Mouse (Mus musculus) midbrain, embryonic 14.5 days (tissue): ENCODE measurements around the gene Mus81. TPM values are rescaled to one million over a fixed set of nuclear protein-coding genes. Genes with fewer than 3 reads are reported as not detected.

Source experiments
- ATAC-seq: fragments of 200-750 bp; cut with Nextera tagmentation; 2 replicates; pipeline ENCODE4 v1.8.0; 2017; ENCODE audit warnings: moderate number of reproducible peaks, moderate library complexity; ENCODE audit not compliant: low FRiP score, low TSS enrichment
- DNase-seq: peaks from one replicate; pipeline ENCODE4 v3.0.0-alpha.2; 2015
- H3K27ac ChIP-seq: fragments of 300-500 bp; sonication (generic); replicated peaks from 2 replicates; pipeline ENCODE4 v1.5.1; 2014; ENCODE audit warnings: mild to moderate bottlenecking, low read depth, low read length, moderate library complexity
- H3K27me3 ChIP-seq: fragments of 300-500 bp; sonication (generic); 2 replicates; pipeline ENCODE4 v1.6.1; 2014; ENCODE audit warnings: low read length, control low read depth, mixed read lengths; ENCODE audit not compliant: control insufficient read depth, insufficient read depth
- H3K36me3 ChIP-seq: fragments of 300-500 bp; sonication (generic); 2 replicates; pipeline ENCODE4 v1.6.1; 2014; ENCODE audit warnings: low read length, control low read depth; ENCODE audit not compliant: control insufficient read depth, insufficient read depth
- H3K4me1 ChIP-seq: fragments of 300-500 bp; sonication (generic); 2 replicates; pipeline ENCODE4 v1.6.1; 2014; ENCODE audit warnings: mild to moderate bottlenecking, antibody characterized with exemption, low read length, control low read depth; ENCODE audit not compliant: control insufficient read depth, insufficient read depth
- H3K4me2 ChIP-seq: fragments of 300-500 bp; sonication (generic); 2 replicates; pipeline ENCODE4 v1.6.1; 2014; ENCODE audit warnings: mild to moderate bottlenecking, low read length, moderate library complexity
- H3K4me3 ChIP-seq: fragments of 300-500 bp; sonication (generic); replicated peaks from 2 replicates; pipeline ENCODE4 v1.5.1; 2014; ENCODE audit warnings: low read depth, low read length
- H3K9ac ChIP-seq: fragments of 300-500 bp; sonication (generic); replicated peaks from 2 replicates; pipeline ENCODE4 v1.6.1; 2014; ENCODE audit warnings: mild to moderate bottlenecking, low read length, moderate library complexity
- H3K9me3 ChIP-seq: fragments of 300-500 bp; sonication (generic); 2 replicates; pipeline ENCODE4 v1.6.1; 2016; ENCODE audit warnings: low read length, control low read depth, mixed read lengths; ENCODE audit not compliant: control insufficient read depth
- WGBS: fragments of 180-500 bp; shearing (Covaris S2); extraction: QIAGEN DNeasy Blood & Tissue Kit; methylation state at CpG from one replicate; pipeline ENCODE4 v1.1.7; 2014; 5-methylcytosine and 5-hydroxymethylcytosine counted together
- polyA plus RNA-seq: library from polyadenylated mRNA; unstranded; fragments of >200 nt; fragmentation: Nextera tagmentation; extraction: Ambion mirVana; gene quantifications from 2 replicates; pipeline ENCODE4 v1.2.1, GENCODE M21; 2014

The Mus81 gene
- polyA plus RNA-seq, 1 experiment from 2014 or later: 43.4 TPM

DNA sequence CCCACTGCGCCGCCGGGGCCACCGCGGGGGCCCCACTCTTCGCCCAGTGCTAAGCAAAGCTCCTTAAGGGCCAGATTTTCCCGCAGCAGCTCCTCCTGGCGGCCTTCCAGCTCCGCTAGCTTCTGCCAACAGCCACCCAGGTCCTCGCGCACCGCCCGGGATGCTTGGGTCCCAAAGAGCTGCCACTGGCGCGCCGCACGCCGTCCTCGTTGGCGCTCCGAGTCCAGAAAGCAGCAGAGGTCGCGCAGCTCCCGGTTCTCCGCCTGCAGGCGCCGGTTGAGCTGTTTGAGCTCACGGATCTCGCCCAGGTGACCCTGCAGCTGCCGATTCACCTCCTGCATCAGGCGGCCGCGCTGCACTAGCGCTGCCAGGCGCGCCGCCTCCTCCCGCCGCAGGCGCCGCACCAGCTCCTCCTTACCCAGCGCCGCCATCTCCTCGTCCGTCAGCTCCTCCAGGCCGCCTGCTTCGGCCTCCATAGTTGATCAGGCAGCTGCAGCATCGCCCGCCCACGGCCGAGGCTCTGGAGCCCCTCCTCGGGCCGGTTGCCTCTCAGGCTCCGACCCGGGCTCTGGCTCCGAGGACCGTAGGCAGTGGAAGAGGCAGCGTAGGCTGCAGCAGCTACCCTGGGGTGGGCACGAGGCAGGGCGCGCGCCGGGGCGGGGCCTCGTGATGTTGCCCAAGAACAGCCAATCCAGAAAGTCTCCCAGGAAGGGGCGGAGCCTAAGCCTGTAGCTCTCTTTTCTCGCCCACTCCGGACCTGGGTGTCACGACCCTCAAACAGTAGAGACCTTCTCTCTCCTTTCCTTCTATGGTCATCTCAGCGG, 31.1 kb downstream of the Mus81 start:
- Histone ChIP-seq H3K36me3 (0 out of 2 replicates have a peak, but pooled peaks cover 3% of the 10 kb centered on the region), H3K4me3 (peak overlapping the region; percentile 85), H3K9ac (peak overlapping the region; percentile 91), H3K4me1 (peaks cover 39% of the 10 kb centered on the region), H3K4me2 (peak overlapping the region; percentile 98), H3K27me3 (no peaks in the 10 kb centered on the region), H3K9me3 (no peaks in the 10 kb centered on the region), H3K27ac (peak overlapping the region; percentile 96)
- WGBS: under 1% methylated on average over 70 of the region's 70 CpGs
- DNase-seq: peak; percentile 97
- peak; percentile 93 for ATAC-seq

- Histone ChIP-seq H3K4me1 (peaks cover 38% of the 10 kb centered on the region), H3K4me2 (peak overlapping the region; percentile 98), H3K36me3 (0 out of 2 replicates have a peak, but pooled peaks cover 3% of the 10 kb centered on the region), H3K27ac (peak overlapping the region; percentile 96), H3K9ac (peak overlapping the region; percentile 91), H3K27me3 (no peaks in the 10 kb centered on the region), H3K9me3 (no peaks in the 10 kb centered on the region), H3K4me3 (peak overlapping the region; percentile 85)
- no peak for ATAC-seq
- 4% methylated on average over 26 of the region's 26 CpGs for WGBS
- DNase-seq: no peak
Observed at GRCm38 (mm10) chr19:5456241-5456921, 31.8 kb downstream of the Mus81 start.

DNA sequence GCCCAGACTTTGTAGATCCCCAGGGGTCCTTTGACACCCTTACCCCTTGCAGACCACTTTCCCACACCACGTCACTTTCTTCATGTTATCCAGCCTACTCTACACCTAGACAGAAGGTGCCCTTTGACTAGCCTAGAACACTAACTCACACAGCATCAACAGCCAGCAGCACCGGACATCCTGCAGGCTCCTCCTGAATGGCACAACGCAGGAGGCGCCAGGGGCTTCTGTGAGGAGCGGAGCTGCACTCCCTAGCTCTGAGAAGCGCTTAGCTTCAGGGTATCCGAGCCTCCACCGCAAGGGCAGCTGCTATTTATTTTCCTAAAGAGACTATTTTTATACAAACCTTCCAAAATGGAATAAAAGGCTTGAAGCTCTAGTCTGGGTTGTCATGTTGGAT, 32.6 kb downstream of the Mus81 start:
- ATAC-seq (no peak), DNase-seq (no peak)
- no peaks in the 10 kb centered on the region for H3K9me3 ChIP-seq
- H3K27me3 ChIP-seq: peaks cover 4% of the 10 kb centered on the region
- WGBS: 58% methylated on average over 8 of the region's 8 CpGs
- H3K4me1 ChIP-seq: peaks cover 33% of the 10 kb centered on the region
- peak overlapping the region; percentile 91 for H3K9ac ChIP-seq
- H3K36me3 ChIP-seq: 0 out of 2 replicates have a peak, but pooled peaks cover 3% of the 10 kb centered on the region
- H3K4me2 ChIP-seq: peak overlapping the region; percentile 98
- no peak overlapping the region for H3K27ac ChIP-seq
- H3K4me3 ChIP-seq: peak overlapping the region; percentile 85

DNA sequence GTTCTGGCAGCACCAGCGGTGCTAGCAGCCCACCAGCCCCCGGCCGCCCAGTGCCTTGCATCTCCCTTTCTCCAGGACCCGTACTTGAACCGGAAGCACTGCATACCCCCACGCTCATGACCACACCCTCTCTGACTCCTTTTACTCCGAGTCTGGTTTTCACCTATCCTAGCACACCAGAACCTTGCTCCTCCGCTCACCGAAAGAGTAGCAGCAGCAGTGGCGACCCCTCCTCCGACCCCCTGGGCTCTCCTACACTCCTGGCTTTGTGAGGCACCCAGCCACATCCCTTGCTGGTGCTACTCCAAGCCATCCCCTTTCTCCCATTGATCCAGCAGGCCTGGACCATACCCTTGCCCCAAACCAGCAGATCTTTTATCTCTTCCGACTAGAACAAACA, 33.2 kb downstream of the Mus81 start:
- H3K4me3 ChIP-seq: 0 out of 2 replicates have a peak overlapping the region, but pooled peaks have one; percentile 85
- WGBS: 83% methylated on average over 12 of the region's 12 CpGs
- peaks cover 31% of the 10 kb centered on the region for H3K4me1 ChIP-seq
- H3K27ac ChIP-seq: no peak overlapping the region
- H3K36me3 ChIP-seq: 0 out of 2 replicates have a peak, but pooled peaks cover 3% of the 10 kb centered on the region
- no peaks in the 10 kb centered on the region for H3K9me3 ChIP-seq
- peak overlapping the region; percentile 98 for H3K4me2 ChIP-seq
- peak overlapping the region; percentile 4; the same call in 1 of the 2 replicates for H3K9ac ChIP-seq
- no peak for ATAC-seq
- no peak for DNase-seq
- peaks cover 10% of the 10 kb centered on the region for H3K27me3 ChIP-seq

DNA sequence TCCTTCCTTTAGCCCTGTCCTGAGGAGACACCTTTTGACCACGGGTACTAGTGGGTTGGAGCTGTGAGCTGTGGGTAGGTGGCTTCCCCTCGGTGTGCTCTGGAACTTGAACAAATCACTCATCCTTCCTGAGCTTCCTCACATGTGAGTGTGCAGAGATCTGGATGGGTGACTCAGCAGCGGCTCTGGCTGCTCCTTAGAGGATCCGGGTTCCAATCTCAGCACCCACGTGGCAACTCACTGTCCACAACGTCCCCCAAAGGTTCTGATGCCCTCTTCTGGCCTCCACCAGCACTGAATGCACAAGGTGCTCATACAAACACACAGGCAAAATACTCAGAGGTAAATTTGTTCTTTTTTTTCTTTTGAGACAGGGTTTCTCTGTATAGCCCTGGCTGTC, 36.4 kb downstream of the Mus81 start:
- WGBS: 75% methylated on average over 6 of the region's 6 CpGs
- Histone ChIP-seq H3K4me1 (peaks cover 36% of the 10 kb centered on the region), H3K27ac (no peak overlapping the region), H3K4me3 (no peak overlapping the region), H3K4me2 (no peak overlapping the region), H3K36me3 (0 out of 2 replicates have a peak, but pooled peaks cover 3% of the 10 kb centered on the region), H3K9ac (no peak overlapping the region), H3K27me3 (peaks cover 42% of the 10 kb centered on the region), H3K9me3 (no peaks in the 10 kb centered on the region; the same call in 1 of the 2 replicates)
- ATAC-seq (no peak), DNase-seq (no peak)

- WGBS: 84% methylated on average over 3 of the region's 3 CpGs
- H3K27ac ChIP-seq: no peak overlapping the region
- H3K4me2 ChIP-seq: no peak overlapping the region
- peaks cover 16% of the 10 kb centered on the region for H3K4me1 ChIP-seq
- no peak overlapping the region for H3K4me3 ChIP-seq
- H3K27me3 ChIP-seq: peaks cover 57% of the 10 kb centered on the region
- no peaks in the 10 kb centered on the region; the same call in 1 of the 2 replicates for H3K9me3 ChIP-seq
- no peak overlapping the region for H3K9ac ChIP-seq
- ATAC-seq: no peak
- no peaks in the 10 kb centered on the region for H3K36me3 ChIP-seq
- DNase-seq: no peak
Observed at GRCm38 (mm10) chr19:5449673-5450072, 38.5 kb downstream of the Mus81 start.

DNA sequence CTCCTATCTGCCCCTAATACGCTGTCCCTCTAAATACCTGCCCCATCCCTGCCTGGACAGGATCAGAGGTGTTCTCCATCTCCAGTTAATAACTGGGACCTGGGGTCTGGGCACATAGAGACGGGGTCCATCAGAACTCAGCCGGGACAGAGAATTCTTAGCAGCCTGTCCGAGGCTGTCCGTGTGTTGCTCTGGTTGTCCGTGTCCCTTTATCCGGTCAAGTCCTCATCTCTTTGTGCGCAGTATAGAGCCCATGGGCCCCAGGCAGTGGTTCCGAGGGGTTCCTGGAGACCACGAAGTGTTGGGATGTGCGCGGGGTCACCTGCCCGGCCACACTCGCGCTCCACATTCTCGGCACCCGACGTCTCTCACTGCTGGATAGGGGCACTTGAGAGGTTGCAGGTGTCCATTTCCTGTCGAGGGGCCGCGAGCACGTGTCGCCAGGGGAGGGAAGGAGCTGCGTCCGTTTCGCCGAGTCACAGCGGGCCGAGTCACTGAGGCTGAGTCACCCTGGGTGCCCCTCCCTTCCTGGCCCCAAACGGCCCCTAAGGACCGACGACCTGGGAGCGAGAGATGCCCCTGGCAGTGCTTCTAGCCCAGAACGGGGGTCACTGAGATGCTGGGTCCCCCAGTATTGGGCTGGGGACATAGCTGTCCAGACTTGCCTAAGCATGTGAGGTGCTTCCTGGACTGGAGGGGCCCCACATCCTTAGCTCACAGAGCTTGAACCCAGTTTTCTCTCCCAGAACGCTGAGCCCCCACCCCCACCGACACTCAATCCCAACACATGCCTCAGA, 39.6 kb downstream of the Mus81 start:
- Histone ChIP-seq H3K27ac (no peak overlapping the region), H3K4me2 (peak overlapping the region; percentile 90), H3K9me3 (no peaks in the 10 kb centered on the region; the same call in 1 of the 2 replicates), H3K9ac (peak overlapping the region; percentile 18; the same call in 1 of the 2 replicates), H3K36me3 (no peaks in the 10 kb centered on the region), H3K4me1 (peaks cover 15% of the 10 kb centered on the region), H3K27me3 (peaks cover 57% of the 10 kb centered on the region), H3K4me3 (peak overlapping the region; percentile 50)
- no peak for ATAC-seq
- DNase-seq: no peak
- 7% methylated on average over 36 of the region's 36 CpGs for whole genome bisulfite sequencing
